Mouse (Mus musculus): ENCODE measurements at regions not wholly inside any gene's neighbourhood (a gene's known extent, or its start where the extent isn't known, plus 50 kb on each side); places are given as distances from the start of the nearest gene placed in this dataset.
A peak's percentile ranks its signal among the peaks of the same experiment; 100 is the strongest.

DNA sequence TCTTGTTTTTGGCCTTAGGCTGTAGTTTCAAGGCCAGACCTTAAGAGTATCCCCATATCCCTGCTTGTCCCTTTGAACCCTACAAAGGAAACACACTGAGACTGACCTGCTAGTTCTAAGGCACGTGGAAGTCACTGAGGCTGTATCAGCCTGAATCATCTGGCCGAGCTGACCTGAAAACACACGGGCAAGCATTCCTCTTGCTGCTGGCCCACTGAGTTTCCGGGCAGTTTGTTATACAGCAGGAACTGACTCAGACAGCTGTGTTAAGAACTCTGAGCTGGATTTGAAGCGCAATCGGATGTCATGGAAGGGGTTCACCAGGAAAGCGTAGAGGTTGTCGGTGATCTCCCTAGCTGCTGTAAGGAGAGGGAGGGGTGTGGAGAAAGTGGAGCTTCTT lies 75.9 kb upstream of the Zc3h12a start:
- DNase-seq (ENCODE audit: low spot score) = no peak

DNA sequence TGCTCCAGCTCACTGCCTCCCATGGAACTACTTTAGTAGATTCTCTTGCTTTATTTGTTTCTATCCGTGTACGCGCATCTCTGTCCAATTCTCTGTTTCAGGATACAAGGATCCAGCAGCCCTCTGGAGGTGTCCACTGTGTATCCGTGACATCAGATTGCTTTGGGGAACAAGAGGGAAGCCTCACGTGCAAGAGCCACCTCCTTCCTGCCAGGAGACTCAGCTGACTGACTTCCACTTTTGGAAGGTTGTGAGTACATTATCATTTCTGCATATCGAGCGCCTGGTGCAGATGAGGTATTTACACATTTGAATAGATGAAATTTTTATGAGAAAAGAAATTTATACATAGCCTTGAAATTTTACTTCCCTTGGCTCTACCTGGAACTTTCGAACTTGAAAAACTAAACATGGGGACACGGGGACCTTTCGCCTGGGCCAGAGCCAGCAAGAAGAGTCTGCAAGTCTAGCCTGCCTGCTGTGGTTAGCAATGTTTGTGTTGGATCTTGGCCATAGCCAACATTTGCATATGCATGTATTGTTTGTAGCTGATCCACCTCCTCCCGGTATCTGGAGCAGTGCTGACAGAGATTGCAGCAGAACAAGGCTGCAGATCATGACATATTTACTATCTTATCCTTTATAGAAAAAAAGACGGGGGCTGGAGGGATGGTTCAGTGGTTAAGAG lies 74.1 kb upstream of the Zc3h12a start:
- no peak for DNase-seq (ENCODE audit: low spot score)

DNA sequence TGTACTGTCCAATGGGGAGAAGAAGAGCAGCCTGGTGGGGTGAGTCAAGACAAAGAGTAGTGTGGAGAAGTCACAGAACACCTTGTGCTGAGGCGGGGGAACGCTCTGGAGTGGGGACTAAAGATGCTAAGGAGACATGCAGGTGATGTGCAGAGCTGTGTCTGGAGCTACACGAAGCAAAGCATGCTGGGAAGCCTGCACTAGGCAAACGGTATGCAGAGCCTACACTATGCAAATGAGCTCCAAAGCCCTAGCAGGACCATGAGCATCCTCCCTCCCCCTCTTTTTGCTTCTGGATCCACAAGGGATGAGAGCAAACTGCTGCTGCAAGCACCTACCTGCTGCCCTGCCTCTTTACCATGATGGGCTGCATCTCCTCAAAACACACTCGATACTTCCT lies 73.1 kb upstream of the Zc3h12a start:
- DNase-seq (ENCODE audit: low spot score) = no peak

DNA sequence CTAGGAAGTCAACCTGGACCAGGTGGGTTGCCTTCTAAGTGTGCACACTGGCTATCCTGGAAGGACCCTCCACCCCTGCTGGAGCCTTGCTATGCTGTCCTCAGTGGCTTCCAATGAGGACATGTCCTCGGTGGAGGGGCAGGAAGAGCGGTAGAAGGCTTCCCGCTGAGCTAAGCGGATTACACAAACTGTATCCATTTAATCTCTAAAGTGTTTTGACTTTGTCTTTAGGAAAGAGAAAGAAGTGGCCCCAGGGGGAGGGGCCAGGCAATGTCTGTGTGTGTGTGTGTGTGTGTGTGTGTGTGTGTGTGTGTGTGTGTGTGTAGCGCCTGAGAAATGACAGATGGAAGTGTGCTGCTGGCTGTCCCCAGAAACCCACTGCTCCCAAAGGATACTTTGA lies 71.6 kb upstream of the Zc3h12a start:
- no peak for DNase-seq (ENCODE audit: low spot score)

DNA sequence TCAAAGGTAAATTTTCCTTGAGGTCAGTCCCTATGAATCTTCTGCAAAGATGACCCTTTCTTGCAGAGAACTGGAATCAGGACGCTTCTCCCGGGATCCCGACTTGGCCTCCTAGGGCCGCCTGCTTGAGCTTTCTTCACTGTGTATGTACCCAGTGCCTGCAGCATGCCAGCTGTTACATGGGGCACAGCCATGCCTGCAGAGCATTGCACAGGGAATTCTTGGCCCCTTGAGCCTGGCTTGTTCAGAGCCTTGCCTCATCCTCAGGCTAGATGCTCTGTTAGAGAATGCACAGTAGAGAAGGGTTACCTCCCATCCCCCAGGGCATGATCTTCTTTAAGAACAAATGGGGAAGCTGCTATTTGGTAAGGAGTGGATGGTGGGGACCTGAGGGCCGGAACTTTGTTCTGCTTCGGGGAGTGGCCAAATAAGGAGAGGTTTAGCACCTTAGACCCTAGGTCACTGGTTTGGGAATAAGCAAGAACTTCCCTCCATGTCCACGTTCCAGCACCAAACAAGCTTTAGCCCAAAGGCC lies 68.3 kb upstream of the Zc3h12a start:
- DNase-seq (ENCODE audit: low spot score) = no peak

DNA sequence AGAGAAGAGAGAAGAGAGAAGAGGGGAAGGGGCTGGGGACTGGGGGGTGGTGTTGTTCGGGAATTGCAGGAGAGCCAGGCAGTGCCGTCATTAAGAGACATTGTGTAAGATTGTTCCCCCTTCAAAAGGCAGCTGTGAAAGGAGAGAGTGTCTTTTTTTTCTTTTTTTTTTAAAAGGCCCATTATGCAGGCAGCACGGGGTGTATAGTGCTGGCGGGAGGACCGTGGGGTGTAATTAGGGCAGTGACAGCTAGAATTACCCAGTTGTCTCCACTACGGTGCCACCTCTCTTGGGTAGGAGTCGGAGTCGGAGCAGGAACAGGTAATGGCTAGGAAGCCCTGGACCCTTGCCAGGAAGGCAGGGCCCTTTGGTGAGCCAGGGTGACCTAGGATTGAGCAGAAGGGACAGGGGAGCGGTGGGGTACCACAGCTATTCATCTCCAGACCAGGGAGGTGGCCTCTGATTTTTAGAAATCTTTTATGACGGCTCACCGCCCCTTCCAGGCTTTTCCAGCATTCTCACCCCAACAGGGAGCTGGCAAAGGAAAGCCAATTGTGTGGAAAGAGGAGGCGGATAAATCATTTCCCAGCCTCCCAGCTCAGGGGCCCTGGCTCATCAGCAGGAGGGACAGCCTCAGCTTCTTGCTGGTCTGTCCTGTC lies 67.2 kb upstream of the Zc3h12a start:
- DNase-seq (ENCODE audit: low spot score) = no peak

DNA sequence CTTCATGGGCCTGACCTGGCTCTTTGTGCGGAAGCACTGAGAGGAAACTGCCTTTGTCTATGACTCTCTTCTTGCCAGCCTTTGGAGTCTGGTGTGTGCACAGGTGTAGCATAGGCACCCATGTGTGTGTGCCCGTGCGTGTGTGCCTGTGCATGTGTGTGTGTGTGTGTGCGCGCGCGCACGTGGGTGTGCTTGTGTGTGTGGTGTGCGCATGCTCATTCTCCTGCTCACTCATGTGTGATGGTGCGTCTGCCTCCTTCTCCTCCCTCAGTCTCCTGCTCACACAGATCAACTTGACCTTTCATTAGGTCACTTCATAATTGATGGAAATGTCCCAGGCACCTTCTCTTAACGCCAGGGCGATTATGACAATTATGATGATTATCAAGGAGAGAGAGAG lies 66.7 kb upstream of the Zc3h12a start:
- peak; percentile 16 for DNase-seq (ENCODE audit: low spot score)

DNA sequence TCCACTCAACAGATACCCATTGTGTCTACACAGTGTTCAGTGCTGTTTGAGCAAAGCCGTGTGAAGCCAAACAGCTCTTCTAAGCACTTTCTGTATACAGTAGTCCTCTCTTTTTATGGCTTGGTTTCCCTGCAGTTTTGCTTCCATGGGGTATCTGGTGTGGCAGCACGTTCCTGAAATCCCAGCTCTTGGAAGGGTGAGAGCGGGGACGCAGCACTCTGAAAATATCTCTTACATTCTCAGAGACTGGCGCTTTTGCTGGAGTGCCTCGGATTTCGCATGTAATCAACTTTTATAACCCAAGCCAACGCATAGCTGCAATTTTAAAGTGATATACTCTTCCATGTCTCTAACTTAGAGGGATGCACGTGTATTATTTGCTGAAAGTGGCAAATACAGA lies 64.0 kb upstream of the Zc3h12a start:
- peak; percentile 14 for DNase-seq (ENCODE audit: low spot score)

DNA sequence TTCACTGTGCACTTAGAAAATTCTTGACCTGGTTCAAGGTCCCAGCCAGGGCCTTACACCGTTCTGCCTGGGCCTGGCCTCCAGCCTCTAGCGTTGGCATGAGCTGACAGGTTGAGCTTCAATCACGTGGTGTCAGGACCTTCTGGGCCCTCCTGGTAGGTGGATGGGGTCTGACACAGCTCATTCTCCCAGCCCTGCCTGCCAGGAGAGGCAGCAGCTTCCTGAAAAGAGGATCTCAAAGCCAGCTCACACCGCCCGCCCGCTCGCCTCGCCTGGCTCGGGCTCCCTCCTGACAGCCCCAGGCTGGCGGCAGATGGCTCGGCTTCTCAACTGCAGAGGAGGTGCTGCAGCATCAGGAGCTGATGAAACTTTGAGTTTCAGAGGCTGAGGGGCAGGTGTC lies 63.4 kb upstream of the Zc3h12a start:
- DNase-seq (ENCODE audit: low spot score) = peak; percentile 70

DNA sequence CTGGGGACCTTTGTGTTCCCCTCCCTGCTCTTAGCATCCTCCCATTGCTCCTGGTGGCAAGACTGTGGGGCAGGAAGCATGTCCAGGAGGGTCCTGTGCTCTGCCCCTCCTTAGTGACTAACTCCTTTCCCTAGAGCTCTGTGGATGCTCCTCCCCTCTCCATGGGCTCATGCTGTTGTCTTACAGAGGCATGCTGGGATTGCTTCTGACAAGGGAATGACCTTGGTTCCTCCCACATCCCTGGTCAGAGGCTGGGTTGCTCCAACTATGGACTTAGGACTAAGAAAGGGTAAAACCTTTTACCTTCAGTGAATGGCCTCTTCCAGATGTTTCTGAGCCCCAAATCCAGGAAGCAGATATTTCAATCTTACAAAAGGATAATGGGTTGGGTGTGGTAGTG lies 62.3 kb upstream of the Zc3h12a start:
- no peak for DNase-seq (ENCODE audit: low spot score)

DNA sequence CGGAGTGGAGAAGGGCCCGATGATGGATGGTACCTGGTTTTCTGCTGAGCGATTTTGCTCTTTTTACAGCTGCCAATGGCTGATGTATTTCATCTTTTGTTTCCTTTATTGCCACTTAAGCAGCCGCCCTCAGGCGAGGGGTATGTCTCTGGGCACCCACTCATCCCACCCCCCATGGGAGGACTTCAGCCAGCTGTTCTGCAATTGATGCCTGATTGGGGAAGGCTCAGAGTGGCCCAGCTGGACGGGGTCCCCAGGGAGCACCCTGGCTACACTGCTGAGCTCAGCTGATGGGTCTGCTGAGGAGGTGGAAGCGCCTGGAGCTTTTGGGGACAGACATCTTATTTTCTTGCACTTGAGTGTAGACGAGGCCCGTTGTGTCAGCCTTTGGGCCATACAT lies 58.6 kb upstream of the Zc3h12a start:
- no peak for DNase-seq (ENCODE audit: low spot score)

DNA sequence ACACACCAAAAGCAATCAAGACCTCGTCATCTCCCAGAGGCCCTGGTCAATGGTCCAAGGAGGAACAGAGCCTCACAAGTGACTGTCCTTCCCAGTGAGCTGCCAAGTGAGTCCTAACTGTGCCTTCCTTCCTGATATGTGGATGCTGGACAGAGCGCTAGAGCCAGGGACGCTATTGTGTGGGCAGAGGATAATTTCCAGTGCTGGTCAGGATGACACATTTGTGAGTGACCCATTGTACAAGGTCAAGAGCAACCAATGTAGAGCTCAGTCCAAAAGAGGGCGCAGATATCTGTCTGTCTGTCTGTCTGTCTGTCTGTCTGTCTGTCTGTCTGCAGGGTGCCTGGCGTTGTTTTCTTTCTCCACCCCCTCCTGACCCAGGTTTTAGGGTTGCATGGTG lies 57.4 kb upstream of the Zc3h12a start:
- DNase-seq (ENCODE audit: low spot score) = no peak

DNA sequence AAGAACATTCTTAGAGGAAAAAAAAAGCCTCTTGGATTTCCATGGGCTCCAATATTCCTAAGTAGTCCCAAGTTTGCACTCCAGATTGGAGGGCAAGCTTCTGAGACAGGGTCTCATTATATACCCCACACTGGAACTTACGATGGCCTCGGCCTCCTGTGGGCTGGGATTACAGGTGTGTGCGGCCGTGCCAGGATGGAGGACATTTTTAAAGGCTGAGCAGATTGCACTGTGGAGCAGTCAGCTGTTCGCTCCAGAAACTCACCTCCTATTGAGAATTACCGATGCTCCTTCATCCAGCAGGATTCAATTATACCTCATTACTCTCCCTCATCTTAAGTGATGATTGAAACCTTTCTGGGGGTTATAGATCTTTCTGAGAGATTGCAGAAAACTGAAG lies 53.3 kb upstream of the Zc3h12a start:
- DNase-seq (ENCODE audit: low spot score) = no peak

DNA sequence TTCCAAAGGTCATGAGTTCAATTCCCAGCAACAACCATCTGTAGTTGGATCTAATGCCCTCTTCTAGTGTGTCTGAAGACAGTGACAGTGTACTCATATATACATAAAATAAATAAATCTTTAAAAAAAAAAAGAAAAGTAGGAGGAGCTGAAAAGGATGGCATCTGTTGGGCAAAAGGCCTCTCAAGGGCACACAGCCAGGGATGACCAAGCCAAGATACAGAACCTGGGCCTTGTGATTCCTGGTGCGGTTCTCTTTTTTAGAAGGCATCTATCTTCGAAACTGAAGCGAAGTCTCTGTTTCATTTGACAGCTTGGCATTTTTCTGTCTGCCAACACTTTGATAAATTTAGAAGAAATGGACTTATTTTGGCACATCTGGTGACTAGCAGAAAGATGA lies 50.9 kb upstream of the Zc3h12a start:
- DNase-seq (ENCODE audit: low spot score) = no peak

DNA sequence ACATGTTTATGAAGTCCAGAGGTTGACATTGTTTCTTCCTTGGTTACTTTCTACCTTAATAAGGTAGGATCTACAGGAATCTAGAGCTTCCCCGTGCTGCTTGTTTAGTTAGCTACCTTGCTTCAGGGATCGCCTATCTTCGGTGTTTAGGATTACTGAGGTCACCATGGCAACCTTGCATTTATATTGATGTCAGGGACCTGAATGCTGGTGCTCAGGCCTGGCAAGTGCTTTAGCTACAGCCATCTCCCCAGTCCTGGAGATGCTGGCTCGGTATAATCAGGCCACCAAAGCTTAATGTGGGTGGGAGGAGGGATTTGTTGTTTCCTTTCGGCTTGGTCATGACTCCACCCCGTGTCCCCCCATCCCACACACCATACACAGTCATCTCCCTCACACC lies 50.0 kb upstream of the Zc3h12a start:
- DNase-seq (ENCODE audit: low spot score) = no peak
